Mouse (Mus musculus): ENCODE measurements at regions not wholly inside any gene's neighbourhood (a gene's known extent, or its start where the extent isn't known, plus 50 kb on each side); places are given as distances from the start of the nearest gene placed in this dataset.

DNA sequence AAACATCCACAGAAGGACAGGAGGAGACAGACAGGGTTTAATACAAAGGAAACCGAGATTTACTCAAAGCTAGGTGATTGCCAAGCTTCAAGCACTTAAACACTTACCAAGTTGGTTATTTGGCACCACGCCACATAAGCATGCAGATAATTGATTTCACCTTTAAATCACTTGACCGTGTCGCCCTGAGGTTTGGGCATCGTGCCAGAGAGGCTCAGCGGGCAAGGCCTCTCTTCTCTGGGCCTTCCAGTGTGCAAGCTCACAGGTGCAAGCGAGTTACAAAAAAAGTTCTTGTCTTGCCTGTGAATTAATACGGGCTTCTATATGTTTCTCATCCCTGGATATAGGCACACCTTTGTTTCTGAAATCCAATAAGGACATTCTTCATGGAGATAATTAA lies 78.4 kb upstream of the 4930583I09Rik start:
- no peak for TF ChIP-seq POLR2A (IDR thresholded peaks at IDR 0.05; ENCODE audit: borderline replicate concordance, extremely low read depth, insufficient read depth, insufficient read length, poor library complexity, severe bottlenecking)
- TF ChIP-seq CTCF (IDR thresholded peaks at IDR 0.05; ENCODE audit: borderline replicate concordance, extremely low read depth, insufficient read depth, insufficient read length), result no peak
